ENCODE assay signal across 7 mouse cellular contexts in the genomic region with DNA sequence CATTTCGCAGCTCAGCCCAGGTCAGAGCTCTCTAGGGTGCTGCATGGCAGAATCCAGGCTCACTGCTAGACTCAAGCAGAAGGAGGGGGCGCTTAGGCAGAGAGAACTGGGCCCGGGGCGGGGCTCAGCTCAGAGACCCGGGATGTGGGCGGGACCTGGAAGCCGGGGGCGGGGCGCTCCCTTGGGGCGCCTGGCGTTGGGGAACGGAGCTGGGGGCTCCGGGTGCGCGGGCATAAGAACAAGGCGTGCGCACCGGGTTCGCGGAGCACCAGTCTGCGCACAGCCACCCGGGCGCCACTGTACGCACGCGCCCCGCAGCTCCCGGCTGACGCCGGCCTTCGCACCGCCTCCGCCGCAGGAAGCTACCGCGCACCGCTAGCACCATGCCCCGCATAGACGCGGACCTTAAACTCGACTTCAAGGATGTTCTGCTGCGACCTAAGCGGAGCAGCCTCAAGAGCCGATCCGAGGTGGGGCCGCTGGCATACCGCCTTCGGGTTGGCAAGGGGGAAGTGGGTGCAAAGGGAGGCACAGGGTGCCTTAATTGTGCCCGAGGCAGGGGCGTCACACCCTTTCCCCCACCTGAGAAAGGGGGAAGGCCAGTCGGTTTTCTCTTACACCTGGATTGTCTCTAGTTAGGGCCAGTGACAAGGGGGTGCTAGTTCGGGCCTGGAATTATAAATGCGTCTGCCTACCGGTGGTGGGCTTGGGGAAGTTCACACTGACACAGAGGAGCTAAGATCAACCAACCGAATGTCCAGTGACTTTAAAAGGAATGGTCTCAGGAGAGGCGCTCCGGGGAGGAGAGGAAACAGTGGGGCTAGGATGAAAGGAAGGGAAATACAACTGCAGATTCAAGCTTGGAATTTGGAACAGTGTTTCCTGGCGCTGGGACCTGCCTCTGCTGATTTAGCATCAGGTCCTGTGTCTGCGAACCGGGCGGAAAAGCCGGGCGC. TPM values are rescaled to one million over a fixed set of nuclear protein-coding genes. Genes with fewer than 3 reads are reported as not detected.
A peak's percentile ranks its signal among the peaks of the same experiment; 100 is the strongest.
DNase-seq lines count a peak whose midpoint lies in the region; ATAC-seq lines count a peak whose summit lies in the region.

TSS of gene Gmpr (plus strand) at position 171 of the 956 bp plus-strand sequence.

- ATAC-seq in megakaryocyte-erythroid progenitor cell, adult 5-6 weeks (replicated peaks; ENCODE audit: low FRiP score, low TSS enrichment, poor library complexity, severe bottlenecking) = peak; percentile 15; the same call in 1 of the 2 replicates

- peak; percentile 69 to 72 for DNase-seq in adrenal gland, adult 18-20 months (ENCODE audit: low spot score in 2 of 2)
- peak; percentile 67 to 73 for DNase-seq in cerebellum, postnatal 36 days
- DNase-seq in gastrocnemius, postnatal 10 days = peak; percentile 74
- peak; percentile 30 for DNase-seq in induced T-regulatory cell, adult 2 months (ENCODE audit: low read depth)
- peak; percentile 85 for DNase-seq in left cerebral cortex, postnatal 14 days (ENCODE audit: low spot score in 2 of 2)
- DNase-seq in right cerebral cortex, postnatal 4 days = peak; percentile 76

- intact Hi-C loops in left cerebral cortex, postnatal 14 days (cut with DNase I) = no loop called here

RNA-seq across cellular contexts. Expression of gene Gmpr, which starts in this region (rescaled TPM):
- 10 to 100 TPM; 40.3 to 84.5 TPM for total RNA-seq in adrenal gland, adult 18-20 months (2021)
- total RNA-seq in gastrocnemius, postnatal 10 days (2021) = 100 to 1,000 TPM; 163 to 170 TPM
- total RNA-seq in left cerebral cortex, postnatal 14 days (2021) = 10 to 100 TPM; 40.7 to 45.2 TPM
- 1.9 and 7.8 TPM in 2 replicates for total RNA-seq in megakaryocyte-erythroid progenitor cell, adult 5-6 weeks (2014; fragmentation: Nextera tagmentation)
- 2.4 and 9.6 TPM in 2 replicates for total RNA-seq in megakaryocyte-erythroid progenitor cell, adult 5-6 weeks (2017)

Comparison
In these comparisons a context has a peak if more than half of its experiments do, and no peak if none do; other contexts are left out.
1. Peak in every context shown above with its lines: DNase-seq and ATAC-seq.
2. DNase-seq: peak in every context shown above with its lines; median percentile 85 in left cerebral cortex, postnatal 14 days; 76 in right cerebral cortex, postnatal 4 days; 74 in gastrocnemius, postnatal 10 days; 70 in adrenal gland, adult 18-20 months; 70 in cerebellum, postnatal 36 days; 30 in induced T-regulatory cell, adult 2 months.